Comparison of ENCODE assay signal across 8 mouse cellular contexts in genomic region chr11:17279959-17280358, GRCm38 (mm10). TPM values are rescaled to one million over a fixed set of nuclear protein-coding genes. Genes with fewer than 3 reads are reported as not detected.
A peak's percentile ranks its signal among the peaks of the same experiment; 100 is the strongest.
DNase-seq lines count a peak whose midpoint lies in the region; ATAC-seq lines count a peak whose summit lies in the region.

No protein-coding gene starts in this region.

- H3K4me1 ChIP-seq in embryonic facial prominence, embryonic 12.5 days = no peaks in the 10 kb centered on the region
- no peaks in the 10 kb centered on the region for H3K4me1 ChIP-seq in limb, embryonic 13.5 days

- peak; percentile 9 for DNase-seq in left cerebral cortex, adult 11 months (ENCODE audit: low spot score)
- no peak for DNase-seq in left cerebral cortex, adult 8-10 months (ENCODE audit: low spot score in 2 of 2)
- peak; percentile 61 for DNase-seq in ZHBTc4 (ENCODE audit: low read depth, low spot score)
- peak; percentile 37 for DNase-seq in hindlimb bud, embryonic 11.5 days (ENCODE audit: extremely low spot score, low read depth, low spot score)
- DNase-seq in yolk sac, embryonic 10.5 days (ENCODE audit: low spot score) = peak; percentile 26

- ATAC-seq in embryonic facial prominence, embryonic 12.5 days (ENCODE audit: insufficient number of reproducible peaks, insufficient read depth, low FRiP score, low TSS enrichment) = 0 out of 2 replicates have a peak, but pooled peaks have one; percentile 3
- peak; percentile 66; the same call in 1 of the 2 replicates for ATAC-seq in limb, embryonic 13.5 days (ENCODE audit: low FRiP score, low read depth)
- ATAC-seq in monocyte, adult 5-6 weeks (replicated peaks; ENCODE audit: insufficient number of reproducible peaks, low FRiP score, low TSS enrichment, poor library complexity, severe bottlenecking) = 0 out of 2 replicates have a peak, but pooled peaks have one; percentile 73

- no peaks in the 10 kb centered on the region for H3K27me3 ChIP-seq in embryonic facial prominence, embryonic 12.5 days
- H3K27me3 ChIP-seq in limb, embryonic 13.5 days = peaks cover 16% of the 10 kb centered on the region

- no peaks in the 10 kb centered on the region for H3K36me3 ChIP-seq in embryonic facial prominence, embryonic 12.5 days
- H3K36me3 ChIP-seq in limb, embryonic 13.5 days = no peaks in the 10 kb centered on the region

- H3K9me3 ChIP-seq in embryonic facial prominence, embryonic 12.5 days = no peaks in the 10 kb centered on the region
- H3K9me3 ChIP-seq in limb, embryonic 13.5 days = no peaks in the 10 kb centered on the region

- H3K4me3 ChIP-seq in embryonic facial prominence, embryonic 12.5 days = no peak overlapping the region
- no peak overlapping the region for H3K4me3 ChIP-seq in limb, embryonic 13.5 days

- no peak overlapping the region for H3K27ac ChIP-seq in embryonic facial prominence, embryonic 12.5 days
- H3K27ac ChIP-seq in limb, embryonic 13.5 days = no peak overlapping the region

- no peak overlapping the region for H3K4me2 ChIP-seq in embryonic facial prominence, embryonic 12.5 days (replicated peaks)
- H3K4me2 ChIP-seq in limb, embryonic 13.5 days (replicated peaks) = no peak overlapping the region

- WGBS in embryonic facial prominence, embryonic 12.5 days = 9% methylated on average over 9 of the region's 9 CpGs
- 15% methylated on average over 9 of the region's 9 CpGs for WGBS in limb, embryonic 13.5 days

- no peak overlapping the region for H3K9ac ChIP-seq in embryonic facial prominence, embryonic 12.5 days
- no peak overlapping the region for H3K9ac ChIP-seq in limb, embryonic 13.5 days

RNA-seq across cellular contexts. Expression of gene C1d, which starts 22.6 kb away (rescaled TPM):
- total RNA-seq in left cerebral cortex, adult 8-10 months (2022) = 10 to 100 TPM; 43.4 to 52.8 (median 47.9) TPM
- 106 and 113 TPM in 2 replicates for polyA plus RNA-seq in embryonic facial prominence, embryonic 12.5 days (2016; fragmentation: Nextera tagmentation; extraction: Ambion mirVana)
- polyA plus RNA-seq in limb, embryonic 13.5 days (2015; fragmentation: Nextera tagmentation; extraction: Ambion mirVana) = 119 and 120 TPM in 2 replicates
- total RNA-seq in monocyte, adult 5-6 weeks (2017) = 66.2 to 97.7 TPM (median 67.1 TPM) in 3 replicates

Comparison
In these comparisons a context has a peak if more than half of its experiments do, and no peak if none do; other contexts are left out.
1. DNase-seq: peak in left cerebral cortex, adult 11 months (single experiment), ZHBTc4 (single experiment), hindlimb bud, embryonic 11.5 days (single experiment) and yolk sac, embryonic 10.5 days (single experiment); none in left cerebral cortex, adult 8-10 months (0 of 2).
2. ATAC-seq: peak in every context shown above with its lines; median percentile 73 in monocyte, adult 5-6 weeks; 66 in limb, embryonic 13.5 days; 3 in embryonic facial prominence, embryonic 12.5 days.